Mouse (Mus musculus) kidney, adult 18-20 months (tissue): ENCODE results near the gene Wnt10a.

Experiments used
- DNase-seq: peaks from one replicate; pipeline ENCODE4 v3.0.0; 2021

The Wnt10a gene

DNA sequence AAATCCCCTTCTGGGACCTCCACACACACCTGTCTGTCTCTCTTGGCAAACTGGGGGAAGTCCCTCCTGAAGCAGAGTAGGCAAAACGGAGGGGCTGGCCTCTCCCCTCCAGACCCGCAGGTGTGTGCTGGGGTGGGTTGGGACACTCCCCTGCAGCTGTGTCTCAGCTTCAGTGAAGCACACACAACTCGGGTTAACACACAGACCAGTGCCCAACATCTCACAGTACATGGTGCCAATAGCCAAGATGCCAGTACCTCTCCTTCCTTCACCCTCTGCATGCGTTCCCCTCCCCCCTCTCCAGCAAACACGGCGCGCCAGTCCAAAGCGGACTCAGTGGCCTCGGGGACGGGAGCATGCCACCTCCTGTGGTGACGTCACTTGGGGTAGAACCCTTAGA is at the start of gene Wnt10a:
Gene Wnt10a, plus strand, starts transcription at position 268 of the 400 bp plus-strand sequence.
- DNase-seq, result no peak

DNA sequence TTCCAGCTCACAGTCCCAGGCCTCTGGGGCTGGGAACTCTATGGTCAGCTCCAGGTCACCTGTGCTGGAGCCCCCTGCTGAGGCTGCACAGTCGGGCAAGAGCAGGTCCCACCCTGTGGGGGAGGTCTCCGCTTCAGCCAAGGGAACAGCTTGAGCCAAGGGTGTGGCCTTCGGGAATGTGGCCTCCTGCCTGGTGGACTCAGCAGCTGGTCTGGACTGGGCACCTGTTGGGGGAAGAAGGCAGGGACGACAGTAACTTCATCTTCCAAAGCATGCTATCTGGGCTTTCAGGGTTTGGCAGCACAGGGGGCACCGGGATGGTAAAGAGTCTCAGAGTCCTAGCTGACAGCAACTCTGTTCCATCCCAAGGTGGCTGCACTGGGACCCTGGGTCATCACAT is 44.0 kb upstream of the Wnt10a start:
- DNase-seq, result no peak

DNA sequence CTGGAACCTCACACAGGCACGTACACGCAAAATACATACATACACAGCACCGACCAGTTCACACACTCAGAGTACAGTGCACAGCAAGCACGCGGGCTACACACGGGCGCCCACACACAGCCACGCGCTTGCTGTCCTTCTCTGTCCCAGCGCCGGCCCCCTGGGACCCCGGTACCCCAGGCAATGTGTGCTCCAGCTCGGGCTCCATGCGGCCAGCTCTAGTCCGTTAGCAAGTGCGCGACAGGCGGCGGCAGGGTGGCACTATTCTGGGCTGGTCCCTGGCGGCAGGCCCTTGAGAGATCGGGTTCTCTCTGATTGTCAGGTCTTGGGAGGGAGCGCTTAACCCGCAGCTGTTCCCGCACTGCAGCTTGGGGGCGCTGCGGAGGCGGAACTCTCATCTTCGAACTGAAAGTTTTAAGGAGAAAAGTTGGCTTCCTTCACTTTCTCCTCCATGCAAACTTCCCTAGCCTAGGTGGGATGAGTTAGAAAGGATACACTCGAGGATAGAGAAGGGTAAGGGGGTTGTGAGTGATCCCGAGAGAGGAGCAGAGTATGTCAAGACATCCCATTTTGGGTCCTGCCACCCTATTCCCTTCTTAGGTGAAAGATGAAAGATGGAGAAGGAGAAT is 42.6 kb upstream of the Wnt10a start, which contains the start of gene Prkag3:
Gene Prkag3, minus strand, starts transcription at position 579 of the 629 bp plus-strand sequence.
- peak; percentile 66 for DNase-seq

DNA sequence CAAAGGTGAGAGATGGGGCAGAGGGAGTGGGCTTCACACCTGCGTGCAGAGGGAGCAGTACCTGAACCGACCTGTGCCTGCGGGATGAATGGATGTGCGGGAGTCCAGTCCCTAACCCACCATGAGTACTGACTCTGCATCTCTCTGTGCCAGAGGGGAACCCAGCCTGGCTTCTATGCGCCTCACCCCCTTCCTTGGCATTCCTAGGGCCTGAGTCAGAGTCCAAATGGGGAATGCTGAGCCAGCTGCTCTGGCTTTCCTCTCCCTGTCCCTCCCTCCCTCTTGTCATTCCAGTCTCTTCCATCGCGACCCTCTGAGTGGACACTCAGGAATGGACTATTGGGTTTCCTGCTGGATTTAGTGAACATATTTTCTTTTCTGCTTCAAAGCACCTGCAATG is 42.0 kb upstream of the Wnt10a start:
- DNase-seq, result peak; percentile 64

DNA sequence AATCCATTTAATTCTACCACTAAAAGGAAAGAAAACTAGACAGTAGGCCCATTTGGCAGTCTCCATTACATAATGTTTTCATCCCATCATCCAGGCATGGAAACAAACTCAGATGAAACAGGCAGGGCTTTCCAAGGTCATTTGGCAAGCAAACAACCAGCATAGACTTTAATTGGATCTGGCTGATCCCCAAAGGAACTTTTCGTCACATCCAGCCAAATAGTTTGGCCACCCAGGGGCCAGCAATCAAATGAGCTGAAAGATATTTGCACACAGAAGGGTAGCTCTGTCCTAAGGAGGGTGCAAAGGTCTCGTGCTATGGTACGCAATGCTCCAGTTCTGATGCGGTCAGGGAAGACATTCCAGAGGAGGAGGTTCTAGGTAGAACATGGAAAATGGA is 40.6 kb upstream of the Wnt10a start:
- peak; percentile 80 for DNase-seq

DNA sequence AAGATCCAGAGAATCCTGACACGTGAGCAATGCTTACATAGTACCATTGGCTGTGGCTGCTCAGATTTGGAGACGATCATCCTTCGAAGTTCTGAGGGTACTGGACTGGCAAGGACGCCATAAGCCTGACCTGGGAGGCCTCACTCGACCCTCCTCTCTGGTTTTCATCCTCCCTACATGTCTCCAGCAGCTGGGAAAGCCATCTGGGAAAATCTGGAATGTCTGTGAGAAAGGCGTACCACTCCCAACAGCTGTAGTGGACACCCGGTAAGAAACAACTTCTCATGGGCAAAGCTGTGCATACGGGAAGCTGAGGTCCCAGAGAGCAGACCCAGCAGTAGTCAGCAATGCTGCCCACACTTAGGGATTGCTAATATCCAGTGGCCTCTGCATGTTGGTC is 39.2 kb upstream of the Wnt10a start:
- DNase-seq, result no peak

DNA sequence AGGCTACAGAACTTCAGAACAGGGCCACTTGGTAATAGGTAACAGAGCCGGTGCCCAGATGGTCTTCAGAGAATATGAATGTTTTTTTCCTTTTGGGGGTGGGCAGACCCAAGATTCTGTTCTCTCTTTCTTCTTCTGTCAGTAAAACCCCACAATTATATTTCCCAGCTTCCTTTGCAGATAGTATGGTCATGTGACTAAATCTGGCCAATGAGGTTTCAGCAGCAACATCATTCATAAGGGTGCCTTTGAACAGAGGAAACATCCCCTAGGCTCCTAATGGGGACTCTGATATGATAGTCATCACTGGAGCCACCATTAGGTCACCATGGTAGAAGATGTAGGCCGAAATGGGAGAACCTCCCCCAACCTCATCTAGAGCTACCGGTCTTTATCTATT is 38.5 kb upstream of the Wnt10a start:
- no peak for DNase-seq

DNA sequence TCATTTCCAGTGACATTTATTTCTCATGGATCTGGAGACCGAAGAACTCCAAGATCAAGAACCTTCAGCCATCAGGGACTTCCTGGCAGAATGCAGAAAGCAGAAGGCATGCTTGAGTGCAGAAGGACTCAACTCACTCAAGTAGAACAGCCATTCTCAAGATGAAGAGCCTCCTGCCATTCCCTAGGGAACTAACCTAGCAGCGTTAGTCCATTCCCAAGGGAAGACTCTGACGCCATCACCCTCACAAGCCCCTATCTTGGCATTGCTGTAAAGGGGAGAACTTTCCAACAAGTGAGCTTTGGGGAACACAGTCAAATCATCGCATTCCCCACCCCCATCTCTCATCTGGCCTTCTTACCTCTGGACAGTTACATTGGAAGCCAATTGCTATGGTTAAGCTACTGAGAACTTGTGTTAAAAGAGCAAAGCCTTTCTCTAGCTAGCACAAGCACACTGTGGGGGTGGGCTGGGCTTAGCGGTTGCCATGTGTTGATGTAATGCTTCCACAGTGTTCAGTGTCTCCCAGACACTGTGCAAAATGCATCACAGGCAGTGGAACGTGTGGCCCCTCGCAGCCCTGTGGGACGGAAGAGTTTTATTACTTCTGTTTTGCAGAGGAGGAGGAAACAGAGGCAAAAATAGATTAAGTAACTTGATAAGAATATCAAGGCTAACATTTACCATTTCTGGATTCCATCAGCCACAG is 37.9 kb upstream of the Wnt10a start:
- DNase-seq, result no peak

DNA sequence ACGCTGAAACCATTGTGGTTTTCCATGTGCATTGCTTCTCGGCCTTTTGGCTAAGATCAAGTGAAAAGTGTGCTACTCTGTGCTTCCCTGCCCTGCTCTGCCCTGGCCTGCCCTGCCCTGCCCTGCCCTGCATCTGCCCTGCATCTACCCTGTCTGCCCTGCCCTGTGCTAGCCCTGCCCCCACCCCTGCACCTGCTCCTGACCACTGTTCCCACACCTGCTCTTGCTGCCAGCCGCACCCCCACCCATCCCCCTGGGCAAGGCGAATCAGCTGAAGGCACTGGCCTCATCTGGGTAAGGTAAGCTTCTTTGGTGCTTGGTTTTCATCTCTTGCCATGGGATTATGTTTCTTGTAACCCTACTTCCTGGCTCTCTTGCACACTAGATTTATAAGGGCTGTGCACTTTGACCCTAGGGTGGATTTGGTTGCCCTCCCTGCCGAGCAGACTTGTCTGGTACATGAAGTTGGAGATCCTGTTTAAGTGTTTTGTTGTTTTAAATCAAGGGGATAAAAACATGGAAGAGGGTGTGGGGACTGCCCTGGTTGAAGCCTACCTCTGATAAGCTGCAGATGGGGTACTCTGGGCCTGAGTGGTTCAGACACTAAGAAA is 37.0 kb upstream of the Wnt10a start:
- DNase-seq, result no peak

DNA sequence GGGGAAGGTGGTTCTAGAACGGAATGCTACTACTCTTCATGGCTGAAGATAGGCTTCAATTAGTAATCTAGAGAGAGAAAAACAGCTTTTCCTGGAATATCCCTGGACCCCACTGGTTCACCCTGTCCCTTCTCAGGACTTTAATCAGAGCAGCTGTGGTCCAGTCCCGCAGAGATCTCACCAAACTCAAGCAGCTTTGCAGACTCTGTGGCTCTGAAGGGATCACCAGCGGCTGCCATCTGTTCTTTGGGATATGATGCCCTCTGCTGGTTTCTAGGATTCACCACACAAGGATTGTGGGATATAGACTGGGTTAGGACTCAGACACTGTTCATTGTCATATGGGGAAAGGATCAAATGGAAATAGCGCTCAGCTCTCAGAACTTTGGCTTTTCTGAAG is 31.5 kb upstream of the Wnt10a start:
- peak; percentile 58 for DNase-seq

DNA sequence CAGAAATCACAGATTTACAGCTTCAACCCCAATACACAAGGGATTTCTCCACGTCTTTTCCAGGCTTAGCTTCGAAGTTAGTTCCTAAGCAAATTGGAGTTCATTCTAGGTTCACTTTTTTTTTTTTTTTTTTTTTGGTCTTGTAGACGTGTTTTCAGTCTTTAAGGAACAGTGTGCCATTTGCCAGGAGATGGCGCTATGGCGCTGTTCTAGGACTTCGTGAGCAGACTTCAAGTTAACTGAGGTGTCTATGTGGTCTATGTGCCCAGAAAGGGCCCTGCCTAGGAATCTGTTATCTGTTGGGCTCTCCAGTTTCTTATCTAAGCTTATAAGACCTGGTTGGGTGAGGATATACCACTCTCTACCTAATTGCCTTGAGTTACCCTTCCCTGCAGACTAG is 28.2 kb upstream of the Wnt10a start:
- DNase-seq, result peak; percentile 73

DNA sequence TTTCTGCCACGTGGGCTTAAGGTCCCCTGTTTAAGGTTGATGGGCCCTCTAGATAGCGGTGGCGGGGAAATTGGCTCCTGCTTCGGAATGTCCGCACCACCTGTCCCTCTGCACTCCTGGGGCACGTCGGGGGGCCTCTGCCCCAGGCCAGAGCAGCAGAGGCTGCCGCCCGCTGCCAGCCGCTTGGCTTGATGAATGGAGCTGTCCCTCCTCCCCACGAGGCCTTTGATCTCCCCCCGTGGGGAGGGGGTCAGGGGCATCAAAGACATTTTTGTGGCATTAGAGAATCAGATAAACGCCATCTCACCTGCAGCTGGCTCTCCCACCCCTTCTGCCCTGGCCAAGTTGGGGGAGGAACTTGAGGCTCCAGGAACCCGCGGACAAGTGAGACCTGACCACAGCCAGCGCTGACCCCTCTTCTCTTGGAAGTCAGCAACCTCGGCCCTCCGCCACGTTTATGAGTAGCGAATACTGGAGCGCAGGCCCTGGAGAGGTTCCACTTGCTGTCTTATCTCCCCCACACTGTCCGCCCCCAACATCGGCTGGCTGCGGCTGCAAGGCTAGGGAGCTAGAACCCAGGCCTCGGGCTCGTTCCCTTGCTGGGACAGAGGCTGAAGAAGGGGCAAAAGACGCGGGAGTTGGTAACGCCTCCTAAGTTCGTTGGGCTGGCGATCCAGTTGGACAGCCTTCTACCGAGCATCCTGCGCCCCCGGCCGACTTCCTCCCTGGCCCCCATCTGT is 20.4 kb upstream of the Wnt10a start:
- no peak for DNase-seq

DNA sequence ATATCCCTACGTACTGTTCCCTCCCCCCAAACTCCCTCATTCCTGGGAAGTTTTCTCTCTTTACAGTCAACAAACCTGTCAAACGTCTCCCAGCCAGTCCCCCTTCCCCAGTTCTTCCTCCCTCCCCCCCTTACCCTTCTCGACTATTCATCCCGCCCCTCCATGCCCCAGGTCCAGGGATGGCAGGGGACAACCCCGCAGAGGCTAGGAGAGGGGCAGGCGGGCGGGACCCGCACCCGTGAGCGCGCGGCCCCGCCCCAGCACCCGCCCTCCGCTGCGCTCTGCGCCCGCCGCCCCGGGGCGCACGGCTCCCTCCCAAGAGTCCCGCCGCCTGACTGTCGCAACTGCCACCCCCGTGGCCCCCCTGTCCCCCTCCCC is 19.9 kb upstream of the Wnt10a start:
- no peak for DNase-seq

DNA sequence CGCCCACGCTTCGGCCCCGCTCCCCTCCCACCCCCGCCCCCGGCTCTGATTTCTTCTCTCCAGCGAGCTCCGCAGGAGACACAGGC is 19.6 kb upstream of the Wnt10a start, which contains the start of gene Wnt6:
Gene Wnt6, plus strand, starts transcription at position 48 of the 86 bp plus-strand sequence.
- DNase-seq, result no peak

DNA sequence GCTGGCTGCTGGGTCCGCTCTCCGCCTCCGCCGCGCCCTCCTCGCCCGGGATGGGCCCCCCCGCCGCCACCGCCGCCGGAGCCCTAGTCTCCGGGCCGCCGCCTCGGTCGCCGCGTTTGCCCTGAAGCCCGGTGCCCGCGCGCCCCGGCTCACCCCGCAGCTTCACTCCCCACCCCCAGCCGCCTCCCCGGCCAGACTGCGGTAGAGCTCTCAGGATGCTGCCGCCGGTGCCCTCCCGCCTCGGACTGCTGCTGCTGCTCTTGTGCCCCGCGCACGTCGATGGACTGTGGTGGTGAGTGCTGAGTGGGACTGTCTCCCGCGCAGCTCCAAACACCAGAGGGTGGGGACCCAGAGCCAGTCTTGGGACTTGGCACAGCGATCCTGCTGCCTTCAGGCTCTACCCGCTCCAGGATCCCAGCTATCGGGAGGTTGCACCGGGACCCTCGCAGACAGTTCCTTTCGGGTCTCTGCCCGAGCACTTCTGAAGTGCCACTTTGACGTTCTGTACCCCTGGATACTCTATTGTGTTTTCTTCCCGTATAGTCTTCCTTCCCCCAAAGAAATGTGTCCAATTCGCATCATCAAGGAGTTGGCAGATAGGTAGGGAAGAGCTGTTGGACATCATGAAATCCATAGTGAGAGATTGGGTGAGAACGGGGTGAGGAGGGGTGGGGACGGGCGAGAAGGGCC is 19.2 kb upstream of the Wnt10a start:
- DNase-seq, result no peak

DNA sequence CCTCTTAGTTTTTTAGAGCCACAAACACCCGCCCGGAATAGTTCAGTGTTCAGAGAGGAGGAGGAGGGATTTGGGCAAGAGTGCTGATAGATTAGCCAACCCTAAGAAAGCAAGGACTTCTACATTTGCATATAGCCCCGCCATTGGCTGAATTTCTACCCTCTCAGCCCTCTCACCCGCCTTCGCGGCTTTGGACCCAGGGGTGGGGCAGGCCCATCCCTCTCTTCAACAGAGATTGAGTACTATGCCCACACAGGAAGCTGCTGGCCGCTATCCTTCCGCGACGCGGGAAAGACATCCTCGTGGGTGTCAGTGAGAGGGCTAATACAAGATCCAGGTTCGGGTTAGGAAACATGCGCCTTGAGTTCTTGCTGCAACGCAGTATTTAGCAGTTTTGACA is 18.2 kb upstream of the Wnt10a start:
- DNase-seq, result peak; percentile 79

DNA sequence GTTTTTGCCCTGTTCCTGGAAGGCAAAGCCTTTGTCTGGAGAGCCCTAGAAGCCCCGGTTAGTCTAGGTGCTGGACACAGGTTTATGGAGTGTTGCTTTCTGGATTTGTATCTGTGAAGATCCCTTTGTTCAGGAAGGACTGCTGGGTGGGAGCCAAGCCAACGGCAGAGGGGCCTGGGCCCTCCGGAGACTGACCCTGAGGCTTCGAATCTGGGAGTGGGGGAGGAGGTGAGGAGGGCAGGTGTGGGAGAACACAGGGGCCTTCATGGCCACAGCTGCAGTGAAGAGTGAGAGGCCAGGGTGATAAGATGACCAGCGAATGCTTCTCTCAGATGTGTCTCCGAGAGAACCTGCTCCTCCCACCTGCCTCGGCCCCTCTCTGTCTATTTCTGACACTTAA is 17.3 kb upstream of the Wnt10a start:
- no peak for DNase-seq

DNA sequence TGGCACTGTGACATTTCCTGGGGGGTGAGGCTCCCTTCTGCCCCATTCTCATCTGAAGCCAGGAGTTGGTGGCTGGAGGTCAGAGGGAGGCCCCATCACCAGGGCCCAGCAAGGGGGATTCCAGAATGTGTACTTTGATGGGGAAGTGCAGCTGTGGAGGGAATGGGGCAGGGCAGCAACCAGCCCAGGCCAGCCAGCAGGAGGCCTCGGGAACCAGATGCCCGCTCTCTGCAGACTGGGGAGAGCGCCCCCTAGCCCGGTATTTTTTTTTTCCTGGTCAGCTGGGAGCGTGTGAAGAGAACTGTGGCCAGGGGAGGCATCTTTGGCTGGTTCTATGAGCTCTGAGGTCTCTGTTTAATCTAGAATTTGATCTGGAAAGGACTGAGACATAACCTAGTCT is 15.5 kb upstream of the Wnt10a start:
- no peak for DNase-seq

DNA sequence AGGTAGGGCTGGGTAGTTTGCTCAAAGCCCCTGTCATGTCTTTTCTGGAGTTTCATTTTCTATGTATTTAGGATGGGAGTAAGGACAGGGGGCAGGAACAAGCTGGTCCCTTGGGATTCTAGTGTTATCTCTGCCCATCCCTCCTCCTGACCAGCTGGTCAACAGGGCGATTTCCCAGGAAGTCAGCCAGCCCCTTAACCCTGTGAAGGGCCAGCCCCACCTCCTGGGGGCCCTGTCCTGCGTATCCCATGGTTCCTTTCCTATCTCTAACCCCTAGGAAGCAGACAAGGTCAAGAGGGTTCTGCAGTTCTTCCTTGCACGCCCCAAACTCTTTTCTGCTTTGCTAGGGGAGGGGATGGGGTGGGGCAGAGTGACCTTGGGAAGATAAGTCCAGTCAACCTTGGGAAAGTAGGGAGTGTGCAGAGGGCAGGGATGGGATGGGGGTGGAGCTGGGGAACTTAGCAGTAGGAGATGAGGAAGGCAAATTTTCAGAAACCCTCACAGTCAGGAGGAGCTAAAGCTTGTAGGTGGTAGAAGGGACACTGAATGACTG is 12.3 kb upstream of the Wnt10a start:
- DNase-seq, result no peak

DNA sequence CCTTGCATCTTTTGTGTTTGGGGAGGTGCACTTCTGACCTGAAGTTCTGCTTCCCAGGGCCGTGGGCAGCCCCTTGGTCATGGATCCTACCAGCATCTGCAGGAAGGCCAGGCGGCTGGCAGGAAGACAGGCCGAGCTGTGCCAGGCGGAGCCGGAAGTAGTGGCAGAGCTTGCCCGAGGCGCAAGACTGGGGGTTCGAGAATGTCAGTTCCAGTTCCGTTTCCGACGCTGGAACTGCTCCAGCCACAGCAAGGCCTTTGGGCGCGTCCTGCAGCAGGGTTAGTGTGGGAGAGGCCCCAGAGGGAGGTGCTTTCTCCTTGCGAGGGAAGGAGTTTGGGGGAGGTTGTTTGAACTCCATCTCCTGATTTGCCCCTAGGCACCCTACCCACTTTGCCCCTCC is 9.3 kb upstream of the Wnt10a start:
- DNase-seq, result no peak

DNA sequence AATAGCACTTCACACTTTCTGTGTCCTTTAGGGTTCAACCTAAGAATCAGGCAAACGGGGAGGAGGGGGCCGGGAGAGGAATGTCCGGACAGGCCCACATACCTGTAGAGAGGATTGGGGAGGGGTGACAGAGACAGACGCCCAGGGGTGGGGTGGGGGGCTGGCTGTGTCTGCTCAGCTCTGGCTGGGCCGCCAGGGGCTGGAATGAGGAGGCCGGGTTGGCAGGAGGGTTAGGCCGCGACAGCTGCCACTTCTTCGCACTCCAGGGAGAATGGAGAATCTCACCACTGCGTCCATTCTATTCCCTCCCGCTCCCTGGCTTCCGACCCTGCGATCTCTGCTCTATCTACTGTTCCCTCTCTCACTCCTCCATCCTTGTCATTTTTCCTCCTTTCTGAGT is 7.8 kb upstream of the Wnt10a start:
- no peak for DNase-seq

DNA sequence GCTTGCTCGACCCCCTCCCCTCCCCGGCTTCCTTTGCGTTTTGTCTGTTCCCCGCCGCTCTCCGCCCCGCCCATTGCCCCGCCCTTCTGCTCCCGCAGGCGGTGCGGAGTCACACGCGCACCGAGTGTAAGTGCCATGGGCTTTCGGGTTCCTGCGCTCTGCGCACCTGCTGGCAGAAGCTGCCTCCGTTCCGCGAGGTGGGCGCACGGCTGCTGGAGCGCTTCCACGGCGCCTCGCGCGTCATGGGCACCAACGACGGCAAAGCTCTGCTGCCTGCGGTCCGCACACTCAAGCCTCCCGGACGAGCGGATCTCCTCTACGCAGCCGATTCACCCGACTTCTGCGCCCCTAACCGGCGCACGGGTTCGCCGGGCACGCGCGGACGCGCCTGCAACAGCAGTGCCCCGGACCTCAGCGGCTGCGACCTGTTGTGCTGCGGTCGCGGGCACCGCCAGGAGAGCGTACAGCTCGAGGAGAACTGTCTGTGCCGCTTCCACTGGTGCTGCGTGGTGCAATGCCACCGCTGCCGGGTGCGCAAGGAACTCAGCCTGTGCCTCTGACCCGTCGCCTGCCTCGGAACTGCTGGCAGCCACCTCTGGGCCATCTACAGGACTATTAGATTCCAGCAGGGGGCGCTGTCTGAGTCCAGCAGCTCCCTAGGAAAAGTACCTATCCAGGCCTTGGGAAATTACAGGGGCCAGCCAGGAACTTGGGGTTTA is 7.1 kb upstream of the Wnt10a start:
- peak; percentile 70 for DNase-seq

DNA sequence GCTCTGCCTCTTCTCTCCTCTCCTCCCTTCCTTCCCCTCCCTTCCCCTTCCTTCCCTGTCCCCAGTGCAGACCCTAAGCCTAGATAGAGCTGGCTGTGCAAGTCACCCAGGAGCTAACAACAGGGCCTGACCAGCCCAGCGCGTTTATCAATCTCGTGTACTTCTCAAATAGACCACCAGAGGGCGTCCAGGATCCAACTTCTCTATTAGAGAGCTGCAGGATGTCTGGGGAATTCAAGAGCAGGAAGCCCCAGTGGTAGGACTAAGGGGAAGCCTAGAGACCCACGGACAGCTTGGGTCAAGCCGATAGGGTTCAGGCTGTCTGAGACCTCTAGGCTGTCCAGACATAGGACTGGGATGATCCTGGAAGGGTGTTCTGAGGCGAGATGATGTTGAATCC is 3.5 kb upstream of the Wnt10a start:
- peak; percentile 78 for DNase-seq
